Mouse (Mus musculus) NIH3T3 (cell line): ENCODE data around the gene Sugct.

Experiments used
- DNase-seq: peaks from one replicate; pipeline ENCODE4 v3.0.0-alpha.2; 2012; ENCODE audit warnings: low read depth

Sugct gene

GRCm38 (mm10) chr13:17694911-17695699 is at the start of gene Sugct, which contains the start of gene Mplkip:
TSS of gene Sugct (minus strand) at chr13:17695553.
TSS of gene Mplkip (plus strand) at chr13:17695192.
- DNase-seq = peak; percentile 100

GRCm38 (mm10) chr13:17728798-17729197 is 33.4 kb upstream of the Sugct start:
- no peak for DNase-seq

GRCm38 (mm10) chr13:17727922-17728321 is 32.6 kb upstream of the Sugct start:
- DNase-seq = no peak

- no peak for DNase-seq
Observed at GRCm38 (mm10) chr13:17717357-17717756, 22.0 kb upstream of the Sugct start.

- no peak for DNase-seq
Observed at GRCm38 (mm10) chr13:17708784-17709311, 13.5 kb upstream of the Sugct start.

GRCm38 (mm10) chr13:17705188-17705826 is 10.0 kb upstream of the Sugct start:
- peak; percentile 42 for DNase-seq

- no peak for DNase-seq
Observed at GRCm38 (mm10) chr13:17702311-17702710, 7.0 kb upstream of the Sugct start.

GRCm38 (mm10) chr13:17701322-17701721 is 6.0 kb upstream of the Sugct start:
- DNase-seq = no peak

- no peak for DNase-seq
Observed at GRCm38 (mm10) chr13:17700090-17700715, 4.8 kb upstream of the Sugct start.

GRCm38 (mm10) chr13:17695898-17696580 is 686 bp upstream of the Sugct start:
- peak; percentile 19 for DNase-seq

GRCm38 (mm10) chr13:17694414-17694813 is 939 bp downstream of the Sugct start:
- peak; percentile 54 for DNase-seq

- peak; percentile 79 for DNase-seq
Observed at GRCm38 (mm10) chr13:17693816-17694215, 1.5 kb downstream of the Sugct start.

GRCm38 (mm10) chr13:17691436-17691835 is 3.9 kb downstream of the Sugct start:
- DNase-seq = no peak

GRCm38 (mm10) chr13:17690686-17691085 is 4.7 kb downstream of the Sugct start:
- DNase-seq = peak; percentile 68

- no peak for DNase-seq
Observed at GRCm38 (mm10) chr13:17689461-17689860, 5.9 kb downstream of the Sugct start.

- DNase-seq = no peak
Observed at GRCm38 (mm10) chr13:17671122-17671521, 24.2 kb downstream of the Sugct start.

- no peak for DNase-seq
Observed at GRCm38 (mm10) chr13:17667380-17667779, 28.0 kb downstream of the Sugct start.

- peak; percentile 65 for DNase-seq
Observed at GRCm38 (mm10) chr13:17642294-17642693, 53.1 kb downstream of the Sugct start.

GRCm38 (mm10) chr13:17638008-17638407 is 57.3 kb downstream of the Sugct start:
- no peak for DNase-seq

- DNase-seq = no peak
Observed at GRCm38 (mm10) chr13:17627108-17627507, 68.2 kb downstream of the Sugct start.

GRCm38 (mm10) chr13:17624976-17625375 is 70.4 kb downstream of the Sugct start:
- no peak for DNase-seq

GRCm38 (mm10) chr13:17606217-17606616 is 89.1 kb downstream of the Sugct start:
- peak; percentile 28 for DNase-seq
